ENCODE assay signal across 17 mouse cellular contexts in the genomic region with DNA sequence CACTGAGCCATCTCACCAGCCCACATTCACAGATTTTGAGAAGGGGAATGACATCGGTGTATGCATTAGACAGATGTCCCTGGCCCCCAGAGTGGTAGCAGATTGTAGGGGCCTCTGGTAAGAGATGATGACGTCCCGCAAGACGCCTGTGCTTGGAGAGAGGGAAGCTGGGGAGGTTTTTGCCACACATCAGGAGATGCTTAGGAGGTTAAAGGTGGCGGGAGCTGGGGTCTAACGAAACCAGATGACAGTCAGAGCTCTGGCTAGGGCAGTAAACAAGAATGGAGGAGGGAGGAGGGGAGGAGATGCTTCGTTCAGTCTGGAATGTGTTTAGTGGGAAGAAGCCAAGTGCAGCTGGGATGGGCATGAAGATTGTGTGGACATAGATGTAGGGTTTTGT.
"Had no signal": no experiment of that assay in that cellular context is flagged by ENCODE, and none has a peak within 500 bp of the region (broad histone marks: within the 10 kb centered on the region; RNA-seq: fewer than 3 reads in every experiment).

No protein-coding gene starts in this region.

- H3K27ac ChIP-seq: layer of hippocampus, adult 2 months; limb, embryonic 15.5 days; liver, embryonic 13.5 days; lung, embryonic 15.5 days; midbrain, embryonic 10.5 days; neural tube, embryonic 15.5 days; stomach, postnatal 0 days had no signal

- H3K4me1 ChIP-seq: limb, embryonic 15.5 days; lung, embryonic 15.5 days; midbrain, embryonic 10.5 days had no signal

- H3K27me3 ChIP-seq: limb, embryonic 15.5 days; liver, embryonic 13.5 days; lung, embryonic 15.5 days; neural tube, embryonic 15.5 days had no signal

- H3K4me3 ChIP-seq: layer of hippocampus, adult 2 months; limb, embryonic 15.5 days; liver, embryonic 13.5 days; lung, embryonic 15.5 days; midbrain, embryonic 10.5 days; myocyte; neural tube, embryonic 15.5 days had no signal

- H3K9me3 ChIP-seq: limb, embryonic 15.5 days; liver, embryonic 13.5 days; lung, embryonic 15.5 days; neural tube, embryonic 15.5 days had no signal

- H3K4me2 ChIP-seq: limb, embryonic 15.5 days; liver, embryonic 13.5 days; lung, embryonic 15.5 days; neural tube, embryonic 15.5 days had no signal

- H3K36me3 ChIP-seq: neural tube, embryonic 15.5 days had no signal

- DNase-seq: kidney, postnatal 10 days; kidney, postnatal 4 days; left cerebral cortex, postnatal 4 days; liver, embryonic 13.5 days; liver, postnatal 0 days; midbrain, embryonic 14.5 days; right cerebral cortex, adult 18-20 months; right cerebral cortex, postnatal 25 days; thymus, postnatal 4 days had no signal

- H3K9ac ChIP-seq: limb, embryonic 15.5 days; liver, embryonic 13.5 days; liver, postnatal 0 days; lung, embryonic 15.5 days; neural tube, embryonic 15.5 days had no signal

- ATAC-seq: intestine, postnatal 0 days had no signal
